Mouse (Mus musculus) neural tube, embryonic 12.5 days (tissue): ENCODE measurements around the gene Camk2n2. TPM values are rescaled to one million over a fixed set of nuclear protein-coding genes. Genes with fewer than 3 reads are reported as not detected.
A peak's percentile ranks its signal among the peaks of the same experiment; 100 is the strongest.

Experiments
- microRNA counts: library from miRNA; unstranded; fragments of <30 nt; microRNA quantifications from one replicate; lab custom pipeline; 2017
- microRNA-seq: library from miRNA; unstranded; fragments of <30 nt; microRNA quantifications from one replicate; pipeline ENCODE4, GENCODE M21; 2017
- polyA plus RNA-seq: library from polyadenylated mRNA; unstranded; fragments of >200 nt; fragmentation: Nextera tagmentation; extraction: Ambion mirVana; gene quantifications from 2 replicates; pipeline ENCODE4 v1.2.1, GENCODE M21; 2016

Camk2n2 gene
- polyA plus RNA-seq, 1 experiment from 2014 or later = 11.9 TPM

MicroRNAs encoded within 50 kb of the gene (microRNA counts, 519-probe panel; counts per million panel counts)
- microRNA mmu-miR-1224 (lab: Ali Mortazavi, UCI) = 5,225 counts per million, percentile 85 among the panel's probes with 10 or more counts

Small RNA genes within 50 kb of the gene (microRNA-seq; reads per million reads assigned to microRNA genes)
- 16.8 reads per million, percentile 28 among the genes with 10 or more reads in this experiment for gene Mir1224

Other genes starting within 250 kb of the Camk2n2 start
- 121 and 131 TPM in 2 replicates for gene Abcc5, start 194.9 kb downstream of the Camk2n2 start, polyA plus RNA-seq
- 121 and 125 TPM in 2 replicates for gene Eif2b5, start 122.5 kb downstream of the Camk2n2 start, polyA plus RNA-seq
- gene Dvl3, start 104.3 kb downstream of the Camk2n2 start, polyA plus RNA-seq = 48.2 and 54.9 TPM in 2 replicates
- gene Ap2m1, start 85.8 kb downstream of the Camk2n2 start, polyA plus RNA-seq = 922 and 966 TPM in 2 replicates
- gene Abcf3, start 72.7 kb downstream of the Camk2n2 start, polyA plus RNA-seq = 70.9 and 81.2 TPM in 2 replicates
- gene Vwa5b2, start 31.8 kb downstream of the Camk2n2 start, polyA plus RNA-seq = 12.7 and 14.0 TPM in 2 replicates
- gene Eef1akmt4, start 9.7 kb downstream of the Camk2n2 start, polyA plus RNA-seq = 18.7 and 21.2 TPM in 2 replicates
- gene Gm49333, start 9.7 kb downstream of the Camk2n2 start, polyA plus RNA-seq = not detected in 2 replicates
- gene Alg3, start 9.6 kb downstream of the Camk2n2 start, polyA plus RNA-seq = 43.3 and 44.5 TPM in 2 replicates
- gene Ece2, start 8.5 kb upstream of the Camk2n2 start, polyA plus RNA-seq = 6.9 and 8.0 TPM in 2 replicates
- gene Psmd2, start 30.4 kb upstream of the Camk2n2 start, polyA plus RNA-seq = 412 and 424 TPM in 2 replicates
- gene Eif4g1, start 47.0 kb upstream of the Camk2n2 start, polyA plus RNA-seq = 183 and 190 TPM in 2 replicates
- gene Fam131a, start 72.0 kb upstream of the Camk2n2 start, polyA plus RNA-seq = 20.8 and 24.3 TPM in 2 replicates
- gene Polr2h, start 96.4 kb upstream of the Camk2n2 start, polyA plus RNA-seq = 85.4 and 85.5 TPM in 2 replicates
- 40.8 and 43.3 TPM in 2 replicates for gene Clcn2, start 96.5 kb upstream of the Camk2n2 start, polyA plus RNA-seq
- 7.0 and 8.0 TPM in 2 replicates for gene Chrd, start 111.8 kb upstream of the Camk2n2 start, polyA plus RNA-seq
- gene Thpo, start 113.2 kb upstream of the Camk2n2 start, polyA plus RNA-seq = 1.2 and 1.3 TPM in 2 replicates